Mouse (Mus musculus): Measurements from ENCODE around the gene 1700030J22Rik.

DNA sequence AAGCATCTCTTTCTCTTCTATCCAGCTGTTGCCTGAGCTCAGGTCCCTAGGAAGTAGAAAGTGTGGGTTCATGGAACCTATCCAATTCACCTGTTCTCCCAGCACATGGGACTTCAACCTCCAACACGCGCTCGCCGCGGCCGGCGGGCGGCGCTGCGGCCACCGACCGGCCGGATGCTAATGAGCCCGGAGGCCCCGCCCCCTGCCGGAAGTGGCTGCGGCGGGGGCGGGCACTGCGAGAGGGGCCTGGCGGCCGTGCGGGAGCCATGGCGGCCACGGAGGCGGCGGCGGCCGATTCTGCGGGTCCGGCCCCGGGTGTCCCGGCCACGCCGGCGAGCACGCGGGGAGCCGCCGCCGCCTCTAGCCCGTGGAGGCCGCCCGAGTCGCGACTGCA lies 35.6 kb downstream of the 1700030J22Rik start, which contains the start of gene Atmin:
- TF ChIP-seq EP300 (IDR thresholded peaks at IDR 0.05; ENCODE audit: insufficient read depth, low read depth, low read length), result no peak
- TF ChIP-seq CTCF (IDR thresholded peaks at IDR 0.05; ENCODE audit: low read depth, low read length), result peak; percentile 53

Data from ES-Bruce4 (cell line).